Mouse (Mus musculus): ENCODE measurements at regions not wholly inside any gene's neighbourhood (a gene's known extent, or its start where the extent isn't known, plus 50 kb on each side); places are given as distances from the start of the nearest gene placed in this dataset.

- WGBS = 76% methylated on average over 1 of the region's 1 CpGs
- H3K27me3 ChIP-seq = 0 out of 2 replicates have a peak, but pooled peaks cover 2% of the 10 kb centered on the region
- H3K4me3 ChIP-seq (replicated peaks) = no peak overlapping the region
- H3K36me3 ChIP-seq (replicated peaks) = no peaks in the 10 kb centered on the region
- H3K4me1 ChIP-seq = no peaks in the 10 kb centered on the region
- ATAC-seq (ENCODE audit: low FRiP score) = no peak
- no peak overlapping the region for H3K4me2 ChIP-seq
- H3K27ac ChIP-seq = no peak overlapping the region
- H3K9me3 ChIP-seq = no peaks in the 10 kb centered on the region
- H3K9ac ChIP-seq = no peak overlapping the region
Measured at GRCm38 (mm10) chr10:111662665-111663064, 156.6 kb downstream of the Phlda1 start.

DNA sequence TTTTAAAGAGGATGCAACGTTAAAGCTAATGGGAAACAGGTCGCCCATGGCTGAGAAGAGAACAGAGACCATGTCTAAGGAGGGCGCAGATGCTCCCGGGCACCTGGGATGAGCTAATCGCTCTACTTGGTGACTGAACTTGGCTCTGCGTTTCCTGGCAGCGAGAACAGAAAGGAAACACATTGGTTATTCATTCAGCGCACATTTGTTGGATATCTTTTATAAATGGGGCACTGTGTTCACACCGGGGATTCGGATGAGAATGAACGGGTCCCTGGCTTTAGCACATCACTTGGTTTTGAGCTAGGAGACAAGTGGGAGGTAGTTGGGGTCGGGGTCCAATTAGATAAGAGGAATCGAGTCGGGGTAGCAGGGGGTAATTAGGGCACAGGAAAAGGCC is 159.7 kb downstream of the Phlda1 start:
- no peak overlapping the region for H3K4me2 ChIP-seq
- no peaks in the 10 kb centered on the region for H3K9me3 ChIP-seq
- H3K27ac ChIP-seq = no peak overlapping the region
- H3K27me3 ChIP-seq = 0 out of 2 replicates have a peak, but pooled peaks cover 2% of the 10 kb centered on the region
- 78% methylated on average over 14 of the region's 14 CpGs for WGBS
- no peak overlapping the region for H3K9ac ChIP-seq
- H3K4me3 ChIP-seq (replicated peaks) = no peak overlapping the region
- H3K36me3 ChIP-seq (replicated peaks) = no peaks in the 10 kb centered on the region
- ATAC-seq (ENCODE audit: low FRiP score) = no peak
- 0 out of 2 replicates have a peak, but pooled peaks cover 4% of the 10 kb centered on the region for H3K4me1 ChIP-seq

DNA sequence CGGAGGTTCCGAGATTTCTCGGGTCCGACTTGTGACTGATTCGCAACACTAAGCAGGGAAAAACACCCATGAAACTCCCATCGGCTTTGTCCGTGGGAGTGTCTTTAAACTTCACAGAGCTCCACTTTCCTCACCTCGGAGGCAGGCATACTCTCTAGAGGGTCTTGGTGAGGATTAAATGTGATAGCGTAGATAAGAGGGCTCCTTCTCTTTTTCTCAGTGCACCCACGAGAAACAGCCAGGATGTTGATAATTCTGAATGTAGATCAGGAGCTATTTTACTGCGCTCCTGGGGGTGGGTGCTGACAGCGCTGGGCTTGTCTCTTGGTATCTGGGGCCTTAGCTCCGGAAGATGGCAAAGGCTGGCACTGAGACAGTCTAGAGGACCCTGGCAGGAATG is 160.9 kb downstream of the Phlda1 start:
- no peaks in the 10 kb centered on the region for H3K27me3 ChIP-seq
- ATAC-seq (ENCODE audit: low FRiP score) = no peak
- no peaks in the 10 kb centered on the region for H3K9me3 ChIP-seq
- 0 out of 2 replicates have a peak, but pooled peaks cover 4% of the 10 kb centered on the region for H3K4me1 ChIP-seq
- H3K4me3 ChIP-seq (replicated peaks) = no peak overlapping the region
- H3K36me3 ChIP-seq (replicated peaks) = no peaks in the 10 kb centered on the region
- H3K4me2 ChIP-seq = no peak overlapping the region
- 93% methylated on average over 13 of the region's 13 CpGs for WGBS
- no peak overlapping the region for H3K9ac ChIP-seq
- no peak overlapping the region for H3K27ac ChIP-seq

DNA sequence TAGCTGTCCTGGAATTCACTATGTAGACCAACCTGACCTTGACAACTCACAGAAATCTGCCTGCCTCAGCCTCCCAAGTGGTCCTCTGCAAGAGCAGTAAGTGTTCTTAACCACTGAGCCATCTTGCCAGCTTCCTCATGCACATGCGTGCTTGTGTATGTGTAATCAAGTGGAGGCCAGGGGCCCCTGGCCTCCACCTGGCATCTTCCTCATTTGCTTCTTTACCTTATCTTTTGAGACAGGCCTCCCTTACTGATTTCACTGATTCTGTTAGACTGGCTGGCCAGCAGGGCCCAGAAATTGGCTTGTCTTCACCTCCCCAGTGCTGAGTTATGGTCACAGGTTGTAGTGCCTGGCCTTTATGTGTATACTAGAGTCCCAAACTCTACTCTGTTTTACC is 162.6 kb downstream of the Phlda1 start:
- Histone ChIP-seq H3K4me2 (no peak overlapping the region), H3K27me3 (no peaks in the 10 kb centered on the region), H3K36me3 (replicated peaks) (no peaks in the 10 kb centered on the region), H3K27ac (no peak overlapping the region), H3K9me3 (no peaks in the 10 kb centered on the region), H3K9ac (no peak overlapping the region), H3K4me1 (peaks cover 13% of the 10 kb centered on the region; the same call in 1 of the 2 replicates), H3K4me3 (replicated peaks) (no peak overlapping the region)
- no peak for ATAC-seq (ENCODE audit: low FRiP score)
- 97% methylated on average over 1 of the region's 1 CpGs for WGBS

- Histone ChIP-seq H3K9me3 (no peaks in the 10 kb centered on the region), H3K36me3 (replicated peaks) (no peaks in the 10 kb centered on the region), H3K4me2 (no peak overlapping the region), H3K4me1 (peaks cover 18% of the 10 kb centered on the region), H3K4me3 (replicated peaks) (no peak overlapping the region), H3K9ac (no peak overlapping the region), H3K27ac (no peak overlapping the region), H3K27me3 (no peaks in the 10 kb centered on the region)
- 76% methylated on average over 6 of the region's 6 CpGs for WGBS
- ATAC-seq (ENCODE audit: low FRiP score) = peak; percentile 15; the same call in 1 of the 2 replicates
Measured at GRCm38 (mm10) chr10:111669658-111670057, 163.6 kb downstream of the Phlda1 start.

DNA sequence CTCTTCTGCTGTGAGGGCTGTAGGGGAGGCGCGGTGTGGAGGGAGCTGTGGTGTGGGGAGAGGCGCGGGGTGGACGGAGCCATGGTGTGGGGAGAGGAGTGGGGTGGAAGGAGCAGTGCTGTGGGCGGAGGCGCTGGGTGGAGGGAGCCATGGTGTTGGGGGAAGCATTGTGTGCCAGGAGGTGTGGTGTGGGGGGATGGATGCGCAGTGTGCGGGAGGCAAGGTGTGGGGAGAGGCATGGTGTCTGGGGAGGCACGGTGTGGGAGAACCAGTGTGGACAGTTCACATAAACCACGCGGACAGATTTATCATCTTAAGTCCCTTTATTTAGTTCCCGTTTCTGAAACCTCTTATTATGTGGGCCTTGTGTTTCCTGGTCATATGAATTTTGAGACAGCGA is 164.6 kb downstream of the Phlda1 start:
- 95% methylated on average over 14 of the region's 14 CpGs for WGBS
- Histone ChIP-seq H3K4me3 (replicated peaks) (no peak overlapping the region), H3K27ac (no peak overlapping the region), H3K4me1 (peaks cover 18% of the 10 kb centered on the region), H3K9me3 (no peaks in the 10 kb centered on the region), H3K36me3 (replicated peaks) (no peaks in the 10 kb centered on the region), H3K27me3 (no peaks in the 10 kb centered on the region), H3K9ac (no peak overlapping the region), H3K4me2 (no peak overlapping the region)
- ATAC-seq (ENCODE audit: low FRiP score) = no peak

GRCm38 (mm10) chr10:111672454-111673316 is 166.6 kb downstream of the Phlda1 start:
- WGBS = 41% methylated on average over 12 of the region's 12 CpGs
- Histone ChIP-seq H3K9me3 (no peaks in the 10 kb centered on the region), H3K27ac (no peak overlapping the region), H3K27me3 (no peaks in the 10 kb centered on the region), H3K9ac (no peak overlapping the region), H3K36me3 (replicated peaks) (no peaks in the 10 kb centered on the region), H3K4me1 (peaks cover 18% of the 10 kb centered on the region), H3K4me2 (no peak overlapping the region), H3K4me3 (replicated peaks) (no peak overlapping the region)
- peak; percentile 30; the same call in 1 of the 2 replicates for ATAC-seq (ENCODE audit: low FRiP score)

DNA sequence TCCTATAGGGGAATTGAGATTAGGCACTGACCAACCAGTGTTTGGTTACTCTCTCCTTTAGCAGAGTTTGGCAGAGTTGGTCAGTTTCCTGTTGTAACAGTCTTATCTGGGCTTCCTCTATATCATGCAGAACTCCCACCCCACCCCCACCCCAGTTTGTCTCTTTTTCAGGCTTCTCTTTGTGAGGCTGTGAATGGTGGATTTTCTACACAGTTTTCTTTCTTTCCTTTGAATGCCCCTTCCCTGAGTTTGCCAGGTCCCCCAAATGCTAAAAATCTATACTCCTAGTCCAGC is 167.2 kb downstream of the Phlda1 start:
- Histone ChIP-seq H3K27me3 (no peaks in the 10 kb centered on the region), H3K9ac (no peak overlapping the region), H3K4me1 (peaks cover 18% of the 10 kb centered on the region), H3K4me3 (replicated peaks) (no peak overlapping the region), H3K36me3 (replicated peaks) (no peaks in the 10 kb centered on the region), H3K9me3 (no peaks in the 10 kb centered on the region), H3K4me2 (no peak overlapping the region), H3K27ac (no peak overlapping the region)
- no peak; the same call in 1 of the 2 replicates for ATAC-seq (ENCODE audit: low FRiP score)

DNA sequence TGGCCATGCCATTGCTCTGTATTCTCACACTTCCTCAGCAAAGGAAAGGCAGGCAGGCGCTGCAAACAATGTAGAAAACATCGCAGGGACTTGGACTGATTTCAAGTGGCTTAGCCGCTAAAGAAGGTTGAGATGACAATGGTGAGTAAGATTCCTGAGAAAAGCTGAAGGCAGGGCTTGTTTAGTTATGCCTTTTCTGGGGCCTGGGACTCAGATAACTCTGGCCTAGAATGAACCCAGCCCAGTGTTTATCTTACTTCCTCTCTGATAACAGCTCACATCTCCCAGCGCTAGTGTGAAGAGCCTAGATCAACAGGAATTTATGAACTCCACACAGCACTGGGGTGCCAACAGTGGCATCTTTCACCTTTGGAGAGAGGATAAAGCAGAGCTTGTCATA is 170.2 kb downstream of the Phlda1 start:
- Histone ChIP-seq H3K36me3 (replicated peaks) (no peaks in the 10 kb centered on the region), H3K27me3 (no peaks in the 10 kb centered on the region), H3K4me1 (peaks cover 14% of the 10 kb centered on the region), H3K4me2 (no peak overlapping the region), H3K9ac (no peak overlapping the region), H3K27ac (no peak overlapping the region), H3K4me3 (replicated peaks) (no peak overlapping the region), H3K9me3 (no peaks in the 10 kb centered on the region)
- WGBS = 60% methylated on average over 4 of the region's 4 CpGs
- no peak for ATAC-seq (ENCODE audit: low FRiP score)

GRCm38 (mm10) chr10:111680919-111681318 is 174.8 kb downstream of the Phlda1 start:
- 92% methylated on average over 4 of the region's 4 CpGs for WGBS
- H3K27me3 ChIP-seq = peaks cover 11% of the 10 kb centered on the region; the same call in 1 of the 2 replicates
- no peaks in the 10 kb centered on the region for H3K4me1 ChIP-seq
- no peak overlapping the region for H3K9ac ChIP-seq
- H3K4me3 ChIP-seq (replicated peaks) = no peak overlapping the region
- H3K36me3 ChIP-seq (replicated peaks) = no peaks in the 10 kb centered on the region
- H3K4me2 ChIP-seq = no peak overlapping the region
- no peaks in the 10 kb centered on the region for H3K9me3 ChIP-seq
- no peak for ATAC-seq (ENCODE audit: low FRiP score)
- H3K27ac ChIP-seq = no peak overlapping the region

DNA sequence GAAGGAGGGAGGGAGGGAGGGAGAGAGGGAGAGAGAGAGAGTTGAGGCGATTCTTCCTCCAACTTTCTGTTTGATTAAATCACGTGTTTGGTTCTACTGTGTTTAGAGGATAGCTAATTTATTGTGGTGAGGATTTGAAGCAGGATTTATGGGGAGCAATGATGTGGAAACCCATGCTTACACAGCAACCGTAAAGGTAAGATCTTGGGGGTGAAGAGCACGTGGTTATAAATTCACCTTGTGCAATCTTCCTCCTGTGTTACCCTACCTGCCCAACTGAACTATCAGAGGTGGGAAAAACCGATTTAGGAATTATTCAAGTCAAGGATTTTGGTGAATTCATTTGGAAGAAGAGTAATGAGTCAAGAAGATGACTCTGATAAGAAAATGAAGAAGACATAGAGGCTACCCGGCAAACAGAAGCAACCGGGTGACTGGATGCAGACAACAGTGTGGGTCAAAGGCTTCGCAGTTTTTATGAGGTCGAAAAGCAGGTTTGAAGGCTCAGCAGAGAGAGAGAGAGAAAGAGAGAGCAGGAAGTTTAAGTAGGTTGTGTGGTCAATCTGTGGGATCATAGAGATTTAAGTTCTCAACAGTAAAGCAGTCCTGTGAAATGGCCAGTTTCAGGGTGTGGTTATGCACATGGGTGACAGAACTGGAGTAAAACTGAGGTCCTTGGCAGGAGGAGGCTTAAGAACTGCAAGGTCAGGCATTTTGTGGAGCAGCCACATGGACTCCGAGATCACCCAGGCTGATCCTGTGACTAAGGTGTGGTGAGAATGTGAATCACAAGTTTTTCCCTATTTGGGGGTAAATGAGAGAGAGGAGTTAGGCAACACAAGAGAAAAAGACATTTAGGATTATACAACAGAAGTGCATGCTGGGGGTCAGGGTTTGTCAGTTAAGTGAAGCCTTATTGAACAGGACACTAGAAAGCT is 178.6 kb downstream of the Phlda1 start:
- peaks cover 7% of the 10 kb centered on the region; the same call in 1 of the 2 replicates for H3K4me1 ChIP-seq
- H3K4me2 ChIP-seq = no peak overlapping the region
- H3K9me3 ChIP-seq = no peaks in the 10 kb centered on the region
- no peak overlapping the region for H3K27ac ChIP-seq
- H3K4me3 ChIP-seq (replicated peaks) = no peak overlapping the region
- peaks cover 11% of the 10 kb centered on the region; the same call in 1 of the 2 replicates for H3K27me3 ChIP-seq
- H3K9ac ChIP-seq = no peak overlapping the region
- 84% methylated on average over 10 of the region's 10 CpGs for WGBS
- ATAC-seq (ENCODE audit: low FRiP score) = no peak
- H3K36me3 ChIP-seq (replicated peaks) = no peaks in the 10 kb centered on the region

DNA sequence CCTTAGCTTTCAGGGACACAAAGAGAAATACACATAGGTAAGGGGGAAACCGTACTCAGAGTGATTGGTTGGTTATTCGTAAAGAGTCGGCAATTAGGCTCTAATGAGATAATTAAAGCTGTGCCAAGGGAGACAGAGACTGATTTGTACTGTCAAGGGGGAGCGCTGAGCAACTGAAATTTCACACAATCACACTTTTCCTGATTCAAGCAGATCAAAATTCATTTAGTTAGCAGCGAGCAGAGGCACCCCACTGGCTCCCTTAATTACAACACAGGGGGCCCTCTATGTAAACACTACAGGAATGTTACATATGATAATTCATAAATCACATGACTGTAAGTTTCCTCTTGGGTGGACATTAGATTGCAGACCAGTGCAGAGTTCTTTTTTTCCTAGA is 180.5 kb downstream of the Phlda1 start:
- Histone ChIP-seq H3K9ac (no peak overlapping the region), H3K27me3 (peaks cover 11% of the 10 kb centered on the region; the same call in 1 of the 2 replicates), H3K4me3 (replicated peaks) (no peak overlapping the region), H3K4me2 (no peak overlapping the region), H3K4me1 (peaks cover 7% of the 10 kb centered on the region; the same call in 1 of the 2 replicates), H3K27ac (peak overlapping the region; percentile 31; the same call in 1 of the 2 replicates), H3K36me3 (replicated peaks) (no peaks in the 10 kb centered on the region), H3K9me3 (no peaks in the 10 kb centered on the region)
- 23% methylated on average over 5 of the region's 5 CpGs for WGBS
- ATAC-seq (ENCODE audit: low FRiP score) = peak; percentile 76
